Mouse (Mus musculus): ENCODE results near the gene Otulin.

DNA sequence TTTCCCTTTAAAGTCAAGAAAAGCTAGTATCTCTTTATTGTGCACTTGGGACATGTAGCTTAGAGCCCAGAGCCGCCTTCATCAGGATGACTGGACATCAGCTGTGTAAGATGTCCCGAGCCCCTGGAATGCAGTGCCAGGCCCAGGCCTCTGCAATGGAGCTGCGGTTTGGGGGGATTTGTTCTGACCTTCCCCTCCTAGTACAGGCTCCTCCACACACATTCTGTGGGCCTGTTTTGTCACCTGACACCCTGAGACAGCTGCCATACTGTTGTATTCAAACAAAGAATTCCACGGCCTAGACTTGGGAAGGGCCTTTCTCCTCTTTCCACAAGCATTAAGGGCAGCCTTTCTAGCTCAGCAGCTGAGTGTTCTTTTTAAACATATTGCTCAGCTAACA, 35.5 kb downstream of the Otulin start:
- no peak for TF ChIP-seq CTCF (IDR thresholded peaks at IDR 0.05; ENCODE audit: borderline replicate concordance, insufficient read depth, low read depth, low read length)
- TF ChIP-seq POLR2A (IDR thresholded peaks at IDR 0.05; ENCODE audit: borderline replicate concordance, insufficient read depth, low read length) = no peak

Data from cerebellum, adult 2 months (tissue).